ENCODE assay signal across 7 mouse cellular contexts in the genomic region with DNA sequence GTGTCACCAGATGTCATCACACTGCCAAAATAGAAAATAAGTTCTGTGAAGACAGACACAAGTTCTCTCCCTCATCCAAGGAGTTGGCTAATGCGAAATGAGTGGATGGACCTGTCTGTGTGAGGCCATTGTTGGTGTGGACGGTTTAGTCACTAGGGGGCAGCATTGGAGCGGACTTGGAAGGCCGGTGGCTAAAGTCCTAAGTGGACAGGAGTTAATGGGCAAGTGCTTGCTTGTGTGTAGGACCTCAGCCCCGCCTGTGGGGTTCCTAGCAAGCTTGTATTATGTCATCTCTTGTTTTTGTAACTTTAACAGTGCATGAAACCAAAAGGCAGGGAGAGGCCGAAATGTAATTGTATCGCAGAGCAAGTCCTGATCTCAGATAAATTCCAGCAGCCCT. TPM values are rescaled to one million over a fixed set of nuclear protein-coding genes. Genes with fewer than 3 reads are reported as not detected.
DNase-seq lines count a peak whose midpoint lies in the region; ATAC-seq lines count a peak whose summit lies in the region.

No protein-coding gene starts in this region.

- no peaks in the 10 kb centered on the region for H3K36me3 ChIP-seq in midbrain, embryonic 16.5 days (ENCODE audit: control insufficient read depth, insufficient read depth, low read length)

- H3K4me1 ChIP-seq in midbrain, embryonic 16.5 days (ENCODE audit: control insufficient read depth, insufficient read depth, low read length) = no peaks in the 10 kb centered on the region

- H3K27me3 ChIP-seq in midbrain, embryonic 16.5 days (ENCODE audit: control insufficient read depth, insufficient read depth, low read depth, low read length) = no peaks in the 10 kb centered on the region

- H3K9ac ChIP-seq in midbrain, embryonic 16.5 days (ENCODE audit: low read depth, low read length) = no peak overlapping the region

- no peak overlapping the region for H3K4me2 ChIP-seq in midbrain, embryonic 16.5 days (ENCODE audit: low read length)

- 26% methylated on average over 7 of the region's 7 CpGs for WGBS in midbrain, embryonic 16.5 days

- H3K27ac ChIP-seq in midbrain, embryonic 16.5 days (ENCODE audit: low read length) = no peak overlapping the region

- DNase-seq in adrenal gland, postnatal 14 days = peak; percentile 92
- peak; percentile 91 for DNase-seq in embryo, embryonic 11 days
- peak; percentile 82 to 90 for DNase-seq in gastrocnemius, postnatal 4 days (ENCODE audit: low spot score in 2 of 2)
- DNase-seq in kidney, adult 11 months = peak; percentile 88
- DNase-seq in left cerebral cortex, postnatal 36 days (ENCODE audit: low spot score in 2 of 2) = peak; percentile 74 to 79
- peak; percentile 50 to 79 for DNase-seq in spleen, postnatal 4 days (ENCODE audit: low spot score in 2 of 2)

- H3K9me3 ChIP-seq in midbrain, embryonic 16.5 days (replicated peaks; ENCODE audit: control insufficient read depth, low read length, poor library complexity, severe bottlenecking) = no peaks in the 10 kb centered on the region

- H3K4me3 ChIP-seq in midbrain, embryonic 16.5 days (ENCODE audit: low read depth, low read length) = no peak overlapping the region

- ATAC-seq in midbrain, embryonic 16.5 days = 0 out of 2 replicates have a peak, but pooled peaks have one; percentile 42

- intact Hi-C loops in left cerebral cortex, postnatal 36 days (cut with DNase I) = loop anchor here (2.0 to 10.0 kb wide), 3 partner anchors 89 to 215 kb away; a partner anchor contains a TSS

RNA-seq across cellular contexts. Expression of a gene that starts 45.6 kb away (rescaled TPM):
- total RNA-seq in adrenal gland, postnatal 14 days (2021) = not detected in 2 replicates
- total RNA-seq in gastrocnemius, postnatal 4 days (2021) = under 1 TPM in 1 of 2 experiments, not detected in 1; 0.05 TPM
- not detected for total RNA-seq in left cerebral cortex, postnatal 36 days (2021)
- 0.57 and 0.70 TPM in 2 replicates for polyA plus RNA-seq in midbrain, embryonic 16.5 days (2015; fragmentation: Nextera tagmentation; extraction: Ambion mirVana)
